Mouse (Mus musculus) heart, embryonic 14.5 days (tissue): ENCODE measurements around the gene Brat1. TPM values are rescaled to one million over a fixed set of nuclear protein-coding genes. Genes with fewer than 3 reads are reported as not detected.
A peak's percentile ranks its signal among the peaks of the same experiment; 100 is the strongest.

ENCODE experiments used
- ATAC-seq: fragments of 200-750 bp; cut with Nextera tagmentation; 2 replicates; pipeline ENCODE4 v1.8.0; 2017; ENCODE audit warnings: low read depth, moderate TSS enrichment; ENCODE audit not compliant: insufficient number of reproducible peaks, insufficient read depth, low FRiP score
- H3K27ac ChIP-seq, 2 experiments: fragments of 200-500 bp in 1 of 2; fragments of 300-500 bp in 1 of 2; sonication (generic) in 1 of 2; replicated peaks in 1 of 2; 2 replicates each; pipeline ENCODE4 v1.5.1; 2012 to 2014; ENCODE audit warnings: low read depth in 2 of 2, low read length in 2 of 2, control low read depth in 1 of 2, mild to moderate bottlenecking in 1 of 2, mixed read lengths in 1 of 2; ENCODE audit not compliant: control insufficient read depth in 1 of 2, insufficient read depth in 1 of 2
- H3K27me3 ChIP-seq: fragments of 300-500 bp; sonication (generic); 2 replicates; pipeline ENCODE4 v1.6.1; 2014; ENCODE audit warnings: mild to moderate bottlenecking, low read length, control low read depth; ENCODE audit not compliant: control insufficient read depth, insufficient read depth
- H3K36me3 ChIP-seq: fragments of 300-500 bp; sonication (generic); 2 replicates; pipeline ENCODE4 v1.6.1; 2014; ENCODE audit warnings: mild to moderate bottlenecking, control low read depth, low read length, mixed read lengths; ENCODE audit not compliant: control insufficient read depth, insufficient read depth
- H3K4me1 ChIP-seq, 2 experiments: fragments of 200-500 bp in 1 of 2; fragments of 300-500 bp in 1 of 2; sonication (generic) in 1 of 2; 2 replicates each; pipeline ENCODE4 v1.6.1; 2012 to 2014; ENCODE audit warnings: low read length in 2 of 2, control low read depth in 1 of 2, mixed read lengths in 1 of 2; ENCODE audit not compliant: control insufficient read depth in 2 of 2, insufficient read depth in 2 of 2
- H3K4me2 ChIP-seq: fragments of 300-500 bp; sonication (generic); 2 replicates; pipeline ENCODE4 v1.6.1; 2014; ENCODE audit warnings: mild to moderate bottlenecking, low read length
- H3K4me3 ChIP-seq, 2 experiments: fragments of 200-500 bp in 1 of 2; fragments of 300-500 bp in 1 of 2; sonication (generic) in 1 of 2; 2 replicates each; pipeline ENCODE4 v1.5.1; 2012 to 2014; ENCODE audit warnings: low read length in 2 of 2, mild to moderate bottlenecking in 2 of 2, control low read depth in 1 of 2, low read depth in 1 of 2, moderate library complexity in 1 of 2; ENCODE audit not compliant: control insufficient read depth in 1 of 2, insufficient read depth in 1 of 2
- H3K9ac ChIP-seq: fragments of 300-500 bp; sonication (generic); 2 replicates; pipeline ENCODE4 v1.6.1; 2014; ENCODE audit warnings: mild to moderate bottlenecking, low read length
- H3K9me3 ChIP-seq: fragments of 300-500 bp; sonication (generic); 2 replicates; pipeline ENCODE4 v1.6.1; 2016; ENCODE audit warnings: low read length, control low read depth; ENCODE audit not compliant: control insufficient read depth
- WGBS: fragments of 180-500 bp; shearing (Covaris S2); extraction: QIAGEN DNeasy Blood & Tissue Kit; methylation state at CpG from one replicate; pipeline ENCODE4 v1.1.7; 2014; 5-methylcytosine and 5-hydroxymethylcytosine counted together
- polyA plus RNA-seq: library from polyadenylated mRNA; unstranded; fragments of >200 nt; fragmentation: Nextera tagmentation; extraction: Ambion mirVana; gene quantifications from 2 replicates; pipeline ENCODE4 v1.2.1, GENCODE M21; 2014

Brat1 gene
- polyA plus RNA-seq, 1 experiment from 2014 or later, result 9.4 TPM

DNA sequence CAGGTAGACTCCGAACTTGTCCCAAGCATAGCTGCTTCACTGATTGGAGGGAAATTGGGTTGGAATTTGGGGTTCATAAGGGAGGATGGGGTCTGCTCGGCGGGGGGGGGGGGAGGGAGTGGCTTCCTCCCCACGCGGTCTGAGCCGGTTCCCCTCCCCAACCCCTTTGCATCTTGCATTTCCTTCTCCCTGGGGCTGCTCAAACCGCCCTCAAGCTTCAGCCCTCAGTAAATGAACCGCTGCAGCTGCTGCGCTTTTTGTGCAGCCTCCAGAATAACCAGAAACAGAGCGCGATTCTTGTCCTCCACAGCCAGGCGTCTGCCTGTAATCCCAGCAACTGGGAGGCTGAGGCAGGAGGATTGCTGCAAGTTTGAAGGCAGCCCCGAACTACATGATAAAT is 31.4 kb downstream of the Brat1 start:
- H3K27me3 ChIP-seq, result peaks cover 21% of the 10 kb centered on the region
- no peaks in the 10 kb centered on the region for H3K9me3 ChIP-seq
- no peak overlapping the region for H3K9ac ChIP-seq
- H3K4me3 ChIP-seq, result no peak overlapping the region
- 16% methylated on average over 11 of the region's 13 CpGs for WGBS
- ATAC-seq, result no peak
- H3K36me3 ChIP-seq, result no peaks in the 10 kb centered on the region
- peak overlapping the region; percentile 65 for H3K4me2 ChIP-seq
- no peak overlapping the region for H3K27ac ChIP-seq
- peaks cover 7 to 10% of the 10 kb centered on the region in 2 experiments; a peak in 3 of 4 replicates for H3K4me1 ChIP-seq

- H3K27ac ChIP-seq, result no peak overlapping the region
- H3K4me3 ChIP-seq, result no peak overlapping the region
- no peaks in the 10 kb centered on the region for H3K36me3 ChIP-seq
- 76% methylated on average over 12 of the region's 12 CpGs for WGBS
- H3K4me1 ChIP-seq, result peaks cover 7 to 10% of the 10 kb centered on the region in 2 experiments; a peak in 3 of 4 replicates
- ATAC-seq, result no peak
- H3K9ac ChIP-seq, result no peak overlapping the region
- peaks cover 21% of the 10 kb centered on the region for H3K27me3 ChIP-seq
- no peak overlapping the region for H3K4me2 ChIP-seq
- no peaks in the 10 kb centered on the region for H3K9me3 ChIP-seq
Observed at GRCm38 (mm10) chr5:140739813-140740212, 35.0 kb downstream of the Brat1 start.

GRCm38 (mm10) chr5:140741040-140741439 is 36.2 kb downstream of the Brat1 start:
- no peak overlapping the region for H3K4me3 ChIP-seq
- WGBS, result 63% methylated on average over 11 of the region's 11 CpGs
- ATAC-seq, result no peak
- H3K36me3 ChIP-seq, result no peaks in the 10 kb centered on the region
- H3K27ac ChIP-seq, result no peak overlapping the region
- H3K4me2 ChIP-seq, result no peak overlapping the region
- peaks cover 0 to 3% of the 10 kb centered on the region in 2 experiments; a peak in 1 of 4 replicates for H3K4me1 ChIP-seq
- H3K9ac ChIP-seq, result no peak overlapping the region
- no peaks in the 10 kb centered on the region for H3K9me3 ChIP-seq
- peaks cover 13% of the 10 kb centered on the region for H3K27me3 ChIP-seq

DNA sequence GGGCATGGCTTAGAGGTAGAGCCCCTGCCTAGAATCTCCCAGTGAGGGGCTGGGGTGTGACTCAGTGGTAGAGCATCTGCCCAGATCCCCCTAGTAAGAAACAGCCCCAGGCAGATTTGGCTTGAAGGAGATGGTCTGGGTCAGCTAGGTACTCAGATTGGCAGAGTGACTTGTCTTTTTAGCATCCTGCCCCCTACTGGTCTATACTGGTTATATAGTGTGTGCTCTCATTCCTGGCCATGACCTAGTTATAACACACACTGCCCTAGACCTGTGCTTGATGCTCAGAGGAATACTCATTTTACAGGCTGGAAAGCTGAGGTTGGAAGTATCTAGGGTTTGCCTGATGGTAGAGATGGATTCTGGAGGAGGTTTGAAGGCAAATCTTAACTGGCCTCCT is 37.1 kb downstream of the Brat1 start:
- ATAC-seq, result no peak
- Histone ChIP-seq H3K4me1 (peaks cover 0 to 3% of the 10 kb centered on the region in 2 experiments; a peak in 1 of 4 replicates), H3K27me3 (peaks cover 4% of the 10 kb centered on the region), H3K27ac (no peak overlapping the region), H3K4me2 (no peak overlapping the region), H3K4me3 (no peak overlapping the region), H3K9ac (no peak overlapping the region), H3K9me3 (no peaks in the 10 kb centered on the region), H3K36me3 (no peaks in the 10 kb centered on the region)

- no peaks in the 10 kb centered on the region for H3K36me3 ChIP-seq
- H3K4me3 ChIP-seq, result no peak overlapping the region
- no peak overlapping the region for H3K4me2 ChIP-seq
- ATAC-seq, result no peak
- H3K27ac ChIP-seq, result no peak overlapping the region
- no peaks in the 10 kb centered on the region for H3K27me3 ChIP-seq
- no peak overlapping the region for H3K9ac ChIP-seq
- WGBS, result 22% methylated on average over 12 of the region's 12 CpGs
- H3K9me3 ChIP-seq, result no peaks in the 10 kb centered on the region
- peaks cover 0 to 3% of the 10 kb centered on the region in 2 experiments; a peak in 1 of 4 replicates for H3K4me1 ChIP-seq
Observed at GRCm38 (mm10) chr5:140743706-140744131, 38.9 kb downstream of the Brat1 start.

- no peak overlapping the region for H3K9ac ChIP-seq
- ATAC-seq, result no peak
- H3K4me2 ChIP-seq, result no peak overlapping the region
- 0 out of 4 replicates have a peak, but pooled peaks cover 3% of the 10 kb centered on the region in 2 experiments for H3K4me1 ChIP-seq
- peaks cover 5% of the 10 kb centered on the region for H3K9me3 ChIP-seq
- H3K27me3 ChIP-seq, result no peaks in the 10 kb centered on the region
- no peaks in the 10 kb centered on the region for H3K36me3 ChIP-seq
- H3K27ac ChIP-seq, result no peak overlapping the region
- 85% methylated on average over 10 of the region's 10 CpGs for WGBS
- H3K4me3 ChIP-seq, result no peak overlapping the region
Observed at GRCm38 (mm10) chr5:140748425-140748824, 43.6 kb downstream of the Brat1 start.

- H3K27ac ChIP-seq, result no peak overlapping the region
- H3K27me3 ChIP-seq, result no peaks in the 10 kb centered on the region
- no peaks in the 10 kb centered on the region for H3K36me3 ChIP-seq
- H3K4me2 ChIP-seq, result peak overlapping the region; percentile 54
- H3K9ac ChIP-seq, result peak overlapping the region; percentile 46; the same call in 1 of the 2 replicates
- peak overlapping the region; percentile 16 to 35 for H3K4me3 ChIP-seq
- 15% methylated on average over 12 of the region's 12 CpGs for WGBS
- ATAC-seq, result peak; percentile 60
- H3K4me1 ChIP-seq, result 0 out of 4 replicates have a peak, but pooled peaks cover 3% of the 10 kb centered on the region in 2 experiments
- H3K9me3 ChIP-seq, result peaks cover 5% of the 10 kb centered on the region
Observed at GRCm38 (mm10) chr5:140749062-140749875, 44.5 kb downstream of the Brat1 start.
